Mouse (Mus musculus): Measurements from ENCODE around the gene Ppp6r2. TPM values are rescaled to one million over a fixed set of nuclear protein-coding genes. Genes with fewer than 3 reads are reported as not detected.

Gene Ppp6r2
- total RNA-seq, 2 experiments from 2014 or later, result 59.5 to 60.6 TPM

GRCm38 (mm10) chr15:89181561-89182270, 29.6 kb upstream of the Ppp6r2 start:
- peak; percentile 24 to 42 for DNase-seq
- intact Hi-C loops (cut with DNase I), result loop anchor here (2.0 kb wide), 1 partner anchor 29 kb away; the partner anchor contains the start of gene Ppp6r2

DNA sequence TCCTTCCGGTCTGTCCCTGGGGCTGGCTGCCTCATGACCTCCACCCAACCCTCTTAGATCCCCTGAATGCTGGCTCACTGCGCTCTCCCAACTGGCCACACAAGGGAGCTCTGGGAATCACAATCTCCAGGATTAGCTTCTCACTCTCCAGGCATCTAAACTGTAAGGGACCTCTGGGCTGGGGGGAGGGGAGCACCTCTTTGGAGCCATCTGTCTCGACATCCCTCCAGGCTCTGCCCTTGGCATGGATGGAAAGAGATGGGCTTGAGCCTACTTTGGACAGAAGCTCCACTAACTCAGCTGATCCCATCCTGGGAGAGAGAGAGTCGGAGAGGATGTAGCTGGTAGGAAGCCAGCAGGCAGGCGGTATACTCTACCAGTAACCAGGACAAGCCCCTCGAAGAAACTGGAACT, 29.0 kb upstream of the Ppp6r2 start:
- intact Hi-C loops (cut with DNase I), result loop anchor here (2.0 kb wide), 1 partner anchor 28 kb away; the partner anchor contains the start of gene Ppp6r2

GRCm38 (mm10) chr15:89182842-89183241, 28.5 kb upstream of the Ppp6r2 start:
- intact Hi-C loops (cut with DNase I), result loop anchor here (2.0 kb wide), 1 partner anchor 28 kb away; the partner anchor contains the start of gene Ppp6r2
- DNase-seq, result no peak

More for the DNA sequence above, 29.0 kb upstream of the Ppp6r2 start:
- peak; percentile 83 to 84 for DNase-seq

- intact Hi-C loops (cut with DNase I), result no loop called here
- no peak for DNase-seq
These were observed 27.0 kb upstream of the Ppp6r2 start for GRCm38 (mm10) chr15:89184141-89184936.

GRCm38 (mm10) chr15:89184937-89185227, 26.5 kb upstream of the Ppp6r2 start:
- intact Hi-C loops (cut with DNase I), result no loop called here
- no peak for DNase-seq

DNA sequence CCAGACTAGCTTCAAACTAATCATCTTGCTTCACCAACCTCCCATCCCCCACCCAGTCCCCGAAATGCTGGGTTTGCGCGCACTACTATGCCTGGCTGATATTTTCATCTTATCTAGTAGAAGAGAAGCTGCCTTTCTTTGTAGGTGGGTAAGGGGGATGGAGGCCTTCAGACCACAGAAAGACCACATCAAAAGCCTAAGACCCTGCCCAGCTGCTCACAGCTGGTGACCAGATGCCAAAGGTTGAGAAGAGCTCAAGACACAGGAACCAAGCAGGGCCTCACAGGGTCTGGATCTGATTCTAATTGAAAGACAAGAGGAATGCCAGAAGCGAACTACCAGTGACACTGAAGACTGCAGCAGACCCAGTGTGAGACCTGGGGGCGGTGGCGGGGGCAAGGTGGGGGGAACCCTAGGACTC, 16.1 kb upstream of the Ppp6r2 start:
- DNase-seq, result peak in 1 of 2 experiments; percentile 37
- intact Hi-C loops (cut with DNase I), result loop anchor here (5.0 kb wide), 1 partner anchor 73 kb away; the partner anchor contains the start of gene Tubgcp6

- intact Hi-C loops (cut with DNase I), result loop anchor here (5.0 kb wide), 1 partner anchor 74 kb away; the partner anchor contains the start of gene Tubgcp6
These were observed 15.6 kb upstream of the Ppp6r2 start for GRCm38 (mm10) chr15:89195690-89196312.

DNA sequence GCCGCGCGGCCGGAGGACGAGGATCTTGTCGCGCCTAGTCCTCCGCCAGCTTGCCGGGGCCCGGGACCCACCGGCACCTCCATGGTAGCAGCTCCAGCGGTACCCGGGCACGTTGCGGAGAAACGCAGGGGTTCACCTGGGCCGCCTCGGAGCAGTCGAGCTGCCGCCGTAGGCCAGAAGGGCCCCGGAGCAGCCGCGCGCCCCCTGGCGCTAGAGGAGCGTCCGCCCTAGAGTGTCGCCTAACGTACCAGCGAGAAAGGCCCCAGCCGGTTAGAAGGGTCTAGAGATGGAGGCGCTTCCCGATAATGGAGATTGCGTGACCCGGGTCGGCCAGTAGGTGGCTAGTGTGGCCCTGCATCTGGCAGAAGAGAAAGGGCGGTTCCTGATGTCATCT, 15.0 kb upstream of the Ppp6r2 start, which contains the start of gene Dennd6b:
Dennd6b (minus strand) TSS at position 184 of the 394 bp plus-strand sequence.
- intact Hi-C loops (cut with DNase I), result loop anchor here (5.0 kb wide), 1 partner anchor 74 kb away; the partner anchor contains the start of gene Tubgcp6
- peak; percentile 98 for DNase-seq

More at GRCm38 (mm10) chr15:89195690-89196312, 15.6 kb upstream of the Ppp6r2 start:
- DNase-seq, result peak; percentile 94

GRCm38 (mm10) chr15:89197056-89197455, 14.3 kb upstream of the Ppp6r2 start:
- intact Hi-C loops (cut with DNase I), result loop anchor here (5.0 kb wide), 1 partner anchor 75 kb away; the partner anchor contains the start of gene Tubgcp6
- no peak for DNase-seq

DNA sequence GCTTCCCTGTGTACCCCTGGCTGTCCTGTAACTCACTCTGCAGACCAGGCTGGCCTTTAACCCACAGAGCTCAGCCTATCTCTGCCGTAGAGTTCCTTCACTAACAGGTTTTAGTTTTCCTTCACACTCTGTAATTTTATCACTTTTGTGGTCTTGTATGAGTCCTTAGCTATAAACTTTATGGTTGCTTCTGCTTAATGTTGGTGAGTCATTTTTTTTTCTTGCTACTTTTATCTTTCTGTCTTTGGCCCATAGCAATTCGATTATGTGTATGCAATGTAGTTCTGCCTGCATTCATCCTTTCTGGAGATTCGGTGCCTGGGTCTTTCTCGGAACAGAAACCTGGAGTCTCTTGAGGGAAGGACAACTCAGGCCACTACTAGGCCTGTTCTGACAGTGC, 3.9 kb upstream of the Ppp6r2 start:
- no peak for DNase-seq
- intact Hi-C loops (cut with DNase I), result no loop called here

GRCm38 (mm10) chr15:89209886-89210761, 1.2 kb upstream of the Ppp6r2 start:
- DNase-seq, result peak; percentile 93 to 96
- intact Hi-C loops (cut with DNase I), result loop anchor here (1.0 to 5.0 kb wide), 5 partner anchors 27 to 133 kb away; partner anchors contain the start of genes Trabd and Tubgcp6

- intact Hi-C loops (cut with DNase I), result loop anchor here (2.0 to 5.0 kb wide), 3 partner anchors 29 to 135 kb away; partner anchors contain the start of gene Trabd
- DNase-seq, result peak in 1 of 2 experiments; percentile 51
These were observed 536 bp downstream of the Ppp6r2 start for GRCm38 (mm10) chr15:89211716-89212461.

DNA sequence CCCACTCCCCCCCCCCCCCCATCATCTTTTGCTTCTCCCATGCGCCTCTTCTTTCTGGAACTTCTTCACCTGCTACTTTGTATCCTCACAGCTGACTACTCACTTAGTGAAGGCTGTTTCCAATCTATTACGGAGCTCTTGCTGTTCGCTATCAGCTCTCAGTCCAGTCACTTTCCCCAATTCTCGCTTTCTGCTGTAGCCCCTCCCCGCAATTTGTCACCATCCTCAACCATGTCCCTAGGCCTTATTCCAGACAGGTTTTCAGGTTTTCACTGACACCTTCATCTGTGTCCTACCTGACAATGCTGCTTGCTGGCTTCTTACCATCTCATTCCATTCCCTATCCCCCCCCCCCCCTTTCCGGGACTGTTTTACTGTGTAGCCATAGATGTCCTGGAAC, 1.1 kb downstream of the Ppp6r2 start:
- no peak for DNase-seq
- intact Hi-C loops (cut with DNase I), result loop anchor here (5.0 kb wide), 1 partner anchor 135 kb away; the partner anchor contains the start of gene Trabd

GRCm38 (mm10) chr15:89213517-89213916, 2.2 kb downstream of the Ppp6r2 start:
- no peak for DNase-seq
- intact Hi-C loops (cut with DNase I), result loop anchor here (5.0 kb wide), 1 partner anchor 136 kb away; the partner anchor contains the start of gene Trabd

DNA sequence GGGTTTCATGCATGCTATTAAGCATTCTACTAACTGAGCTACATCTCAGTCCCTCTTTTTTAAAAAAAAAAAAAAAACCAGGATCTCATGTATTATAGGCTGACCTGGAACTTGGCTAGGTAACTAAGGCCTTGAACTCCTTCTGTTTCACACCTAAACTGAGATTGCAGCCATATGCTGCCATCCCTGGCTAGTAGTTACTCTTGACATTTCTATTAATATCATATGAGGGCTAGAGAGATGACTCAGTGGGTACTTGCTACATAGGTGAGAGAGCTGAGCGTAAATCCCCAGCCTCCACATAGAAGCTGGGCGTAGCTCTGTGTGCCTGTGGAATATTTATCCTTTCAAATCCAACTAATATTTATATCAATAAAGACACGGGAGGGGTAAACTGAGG, 3.6 kb downstream of the Ppp6r2 start:
- no peak for DNase-seq
- intact Hi-C loops (cut with DNase I), result loop anchor here (5.0 kb wide), 1 partner anchor 138 kb away; the partner anchor contains the start of gene Trabd

- intact Hi-C loops (cut with DNase I), result no loop called here
- peak; percentile 65 to 81 for DNase-seq
These were observed 4.4 kb downstream of the Ppp6r2 start for GRCm38 (mm10) chr15:89215611-89216233.

- intact Hi-C loops (cut with DNase I), result no loop called here
- peak; percentile 65 to 68 for DNase-seq
These were observed 22.2 kb downstream of the Ppp6r2 start for GRCm38 (mm10) chr15:89233586-89233985.

DNA sequence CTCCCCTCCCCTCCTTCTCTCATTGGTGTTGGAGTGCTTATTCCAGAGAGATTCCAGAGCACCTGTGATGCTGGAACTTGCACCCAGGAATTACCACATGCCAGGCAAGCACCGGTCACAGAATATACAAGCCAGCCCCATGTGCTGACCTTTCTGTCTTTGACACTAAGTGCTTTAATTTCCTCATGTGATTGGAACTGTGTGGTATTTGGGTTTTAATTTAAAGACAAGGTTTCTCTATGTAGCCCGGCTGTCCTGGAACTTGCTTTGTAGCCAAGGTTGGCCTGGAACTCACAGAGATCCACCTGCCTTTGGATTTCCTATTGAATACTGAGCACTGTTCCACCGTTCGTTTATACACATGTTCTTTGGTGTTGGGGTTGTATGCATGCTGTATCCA, 22.7 kb downstream of the Ppp6r2 start:
- no peak for DNase-seq
- intact Hi-C loops (cut with DNase I), result no loop called here

All from heart, postnatal 10 days (tissue).